Mouse (Mus musculus) forebrain, postnatal 0 days (tissue): ENCODE measurements around the gene Fxyd1. TPM values are rescaled to one million over a fixed set of nuclear protein-coding genes. Genes with fewer than 3 reads are reported as not detected.

ENCODE experiments used
- ATAC-seq: fragments of 200-750 bp; cut with Nextera tagmentation; 2 replicates; pipeline ENCODE4 v1.8.0; 2017; ENCODE audit warnings: mild to moderate bottlenecking, moderate library complexity
- DNase-seq: peaks from one replicate; pipeline ENCODE4 v3.0.0-alpha.2; 2015
- H3K27ac ChIP-seq: fragments of 300-500 bp; sonication (generic); 2 replicates; pipeline ENCODE4 v1.5.1; 2014; ENCODE audit warnings: low read depth, mild to moderate bottlenecking, antibody characterized with exemption, low read length, moderate library complexity, mixed read lengths
- H3K27me3 ChIP-seq: fragments of 300-500 bp; sonication (generic); 2 replicates; pipeline ENCODE4 v1.6.1; 2014; ENCODE audit warnings: mild to moderate bottlenecking, low read length, mixed read lengths; ENCODE audit not compliant: insufficient read depth
- H3K36me3 ChIP-seq: fragments of 300-500 bp; sonication (generic); 2 replicates; pipeline ENCODE4 v1.6.1; 2014; ENCODE audit warnings: mild to moderate bottlenecking, moderate library complexity; ENCODE audit not compliant: insufficient read depth
- H3K4me1 ChIP-seq: fragments of 300-500 bp; sonication (generic); 2 replicates; pipeline ENCODE4 v1.6.1; 2014; ENCODE audit warnings: antibody characterized with exemption; ENCODE audit not compliant: insufficient read depth
- H3K4me2 ChIP-seq: fragments of 300-500 bp; sonication (generic); 2 replicates; pipeline ENCODE4 v1.6.1; 2014; ENCODE audit warnings: low read depth, mild to moderate bottlenecking, moderate library complexity
- H3K4me3 ChIP-seq: fragments of 300-500 bp; sonication (generic); 2 replicates; pipeline ENCODE4 v1.5.1; 2014; ENCODE audit warnings: low read depth, low read length, mixed read lengths
- H3K9ac ChIP-seq: fragments of 300-500 bp; sonication (generic); 2 replicates; pipeline ENCODE4 v1.6.1; 2014; ENCODE audit warnings: mild to moderate bottlenecking
- H3K9me3 ChIP-seq: fragments of 300-500 bp; sonication (generic); 2 replicates; pipeline ENCODE4 v1.6.1; 2016; ENCODE audit warnings: low read length
- CTCF ChIP-seq: sonication (generic); IDR thresholded peaks from 2 replicates; pipeline ENCODE4 v1.5.1; 2016; ENCODE audit warnings: antibody characterized with exemption, control low read depth, low read depth
- WGBS: fragments of 180-500 bp; shearing (Covaris S2); extraction: QIAGEN DNeasy Blood & Tissue Kit; methylation state at CpG from one replicate; pipeline ENCODE4 v1.1.7; 2014; 5-methylcytosine and 5-hydroxymethylcytosine counted together
- polyA plus RNA-seq: library from polyadenylated mRNA; unstranded; fragments of >200 nt; fragmentation: Nextera tagmentation; extraction: Ambion mirVana; gene quantifications from 2 replicates; pipeline ENCODE4 v1.2.1, GENCODE M21; 2015
- total RNA-seq: library from RNA; depleted of rRNA; stranded (reverse); fragments of >200 nt; gene quantifications from 2 replicates; pipeline ENCODE4 v1.2.3, GENCODE M21; 2014

Fxyd1 gene
- total and polyA plus RNA-seq, 2 experiments from 2014 or later: 19.5 to 56.8 TPM

DNA sequence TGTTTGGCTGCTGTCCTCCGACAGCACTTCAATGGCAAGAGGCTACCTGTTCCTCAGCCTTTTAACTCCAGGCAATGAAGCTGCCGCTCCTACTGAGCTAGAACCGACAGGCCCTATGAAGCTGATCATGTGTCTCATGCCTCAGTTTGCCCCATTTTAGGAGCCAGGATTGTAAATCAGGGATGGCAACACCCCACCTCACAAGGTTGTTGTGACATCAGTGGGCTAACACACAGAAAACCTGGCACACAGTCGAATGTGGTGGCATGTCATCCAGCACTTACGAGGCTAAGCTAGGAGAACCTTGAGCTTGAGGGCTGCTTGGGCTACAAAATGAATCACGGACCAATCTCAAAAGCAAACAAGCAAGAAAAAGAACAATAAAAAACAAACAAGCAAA lies 1.2 kb upstream of the Fxyd1 start:
- H3K9me3 ChIP-seq: no peaks in the 10 kb centered on the region
- H3K27me3 ChIP-seq: no peaks in the 10 kb centered on the region
- H3K4me1 ChIP-seq: no peaks in the 10 kb centered on the region
- DNase-seq (no peak), ATAC-seq (no peak)
- H3K4me2 ChIP-seq: no peak overlapping the region
- H3K4me3 ChIP-seq: no peak overlapping the region
- no peak for TF ChIP-seq CTCF
- H3K9ac ChIP-seq: no peak overlapping the region
- no peaks in the 10 kb centered on the region for H3K36me3 ChIP-seq
- H3K27ac ChIP-seq: no peak overlapping the region
- WGBS: 86% methylated on average over 6 of the region's 6 CpGs

DNA sequence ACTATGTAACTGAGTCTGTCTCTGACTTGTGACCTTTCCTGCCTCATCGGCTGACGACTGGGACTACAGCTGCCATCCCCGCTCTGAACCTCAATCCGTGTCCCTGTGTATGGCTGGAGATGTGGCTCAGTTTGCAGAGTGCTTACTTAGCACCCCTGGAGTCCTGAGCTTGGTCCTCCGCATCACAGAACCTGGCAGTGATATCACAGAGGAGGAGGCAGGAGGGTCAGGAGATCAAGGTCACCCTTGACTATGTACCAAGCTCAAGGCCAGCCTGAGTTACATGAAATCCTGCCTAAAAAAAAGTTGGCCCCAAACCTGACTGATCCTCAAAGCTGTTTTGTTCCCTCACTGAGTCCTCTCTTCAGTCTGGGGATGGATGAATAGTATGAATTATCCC lies 731 bp upstream of the Fxyd1 start:
- peaks cover under 1% of the 10 kb centered on the region; the same call in 1 of the 2 replicates for H3K4me1 ChIP-seq
- no peak overlapping the region for H3K4me3 ChIP-seq
- TF ChIP-seq CTCF: no peak
- DNase-seq (no peak), ATAC-seq (no peak)
- no peaks in the 10 kb centered on the region for H3K27me3 ChIP-seq
- H3K4me2 ChIP-seq: no peak overlapping the region
- H3K36me3 ChIP-seq: no peaks in the 10 kb centered on the region
- 69% methylated on average over 5 of the region's 5 CpGs for WGBS
- no peak overlapping the region for H3K27ac ChIP-seq
- H3K9ac ChIP-seq: no peak overlapping the region
- no peaks in the 10 kb centered on the region for H3K9me3 ChIP-seq

DNA sequence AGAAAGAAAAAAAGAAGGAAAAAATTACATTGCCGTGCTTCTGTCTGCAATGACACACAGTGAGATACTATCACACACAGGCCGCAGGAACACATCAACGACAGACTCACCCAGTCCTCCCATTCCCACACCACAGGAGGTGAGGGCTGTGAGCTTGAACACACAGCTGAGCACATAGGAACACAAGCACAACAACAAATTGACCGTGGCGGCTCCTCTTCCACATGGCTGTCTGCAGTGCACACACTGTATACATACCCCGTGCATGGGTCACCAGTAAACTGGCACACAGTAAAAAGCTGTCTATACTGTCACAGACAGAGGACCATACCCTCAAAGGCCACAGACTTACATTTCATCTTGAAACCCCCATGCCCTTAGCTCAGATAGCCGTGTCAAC lies 551 bp downstream of the Fxyd1 start:
- no peaks in the 10 kb centered on the region for H3K36me3 ChIP-seq
- H3K27me3 ChIP-seq: peaks cover 11% of the 10 kb centered on the region
- H3K27ac ChIP-seq: no peak overlapping the region
- no peak overlapping the region for H3K4me2 ChIP-seq
- WGBS: 72% methylated on average over 7 of the region's 7 CpGs
- no peak overlapping the region for H3K4me3 ChIP-seq
- TF ChIP-seq CTCF: no peak
- no peak overlapping the region for H3K9ac ChIP-seq
- H3K9me3 ChIP-seq: no peaks in the 10 kb centered on the region
- no peak for ATAC-seq
- peaks cover 9% of the 10 kb centered on the region; the same call in 1 of the 2 replicates for H3K4me1 ChIP-seq
- DNase-seq: no peak

DNA sequence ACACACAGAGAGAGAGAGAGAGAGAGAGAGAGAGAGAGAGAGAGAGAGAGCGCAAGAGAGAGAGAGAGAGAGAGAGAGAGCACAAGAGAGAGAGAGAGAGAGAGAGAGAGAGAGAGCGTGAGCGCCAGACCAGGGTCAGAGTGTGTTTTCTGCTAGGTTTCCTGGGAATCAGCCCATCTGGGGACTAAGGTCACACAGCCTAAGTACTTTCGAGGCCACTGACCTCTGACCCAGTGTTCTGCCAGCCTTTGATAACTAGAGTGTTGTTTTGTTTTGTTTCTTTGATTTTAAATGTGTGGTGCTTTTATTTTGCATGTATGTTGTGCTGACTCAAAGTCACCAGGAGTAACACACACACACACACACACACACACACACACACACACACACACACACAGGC lies 1.1 kb downstream of the Fxyd1 start:
- Histone ChIP-seq H3K36me3 (no peaks in the 10 kb centered on the region), H3K4me2 (no peak overlapping the region), H3K9ac (no peak overlapping the region), H3K4me3 (no peak overlapping the region), H3K9me3 (no peaks in the 10 kb centered on the region), H3K4me1 (peaks cover 9% of the 10 kb centered on the region), H3K27me3 (peaks cover 17% of the 10 kb centered on the region), H3K27ac (no peak overlapping the region)
- ATAC-seq (no peak), DNase-seq (no peak)
- TF ChIP-seq CTCF: no peak
- 39% methylated on average over 3 of the region's 4 CpGs for WGBS

DNA sequence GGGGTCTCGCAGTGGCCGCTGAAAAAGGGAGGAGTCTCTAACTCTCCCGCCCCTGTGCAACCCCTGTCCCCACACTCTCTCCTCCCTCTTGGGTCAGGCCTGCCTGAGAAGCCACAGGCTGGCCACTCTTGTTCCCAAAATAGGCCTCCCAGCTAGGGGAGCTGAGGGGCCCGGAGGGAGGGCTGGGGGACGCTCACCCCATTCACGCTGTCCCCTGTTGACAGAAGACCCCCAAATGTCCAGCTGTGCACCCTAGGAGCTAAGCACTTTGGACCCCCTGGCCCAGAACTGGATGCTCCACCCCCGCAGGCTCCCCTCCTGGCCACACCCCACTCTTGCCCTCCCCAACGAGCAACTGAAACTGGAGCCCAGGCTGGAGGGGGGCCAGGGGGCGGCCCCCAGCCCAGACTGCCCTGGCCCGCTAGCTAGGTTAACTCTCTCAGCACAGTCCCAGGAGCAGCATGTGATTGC lies 1.6 kb downstream of the Fxyd1 start:
- no peak overlapping the region for H3K27ac ChIP-seq
- WGBS: 7% methylated on average over 10 of the region's 10 CpGs
- H3K4me3 ChIP-seq: no peak overlapping the region
- peaks cover 19% of the 10 kb centered on the region for H3K27me3 ChIP-seq
- H3K9ac ChIP-seq: no peak overlapping the region
- H3K9me3 ChIP-seq: no peaks in the 10 kb centered on the region
- peaks cover 9% of the 10 kb centered on the region for H3K4me1 ChIP-seq
- peak; percentile 50 for ATAC-seq
- peak overlapping the region; percentile 10; the same call in 1 of the 2 replicates for H3K4me2 ChIP-seq
- peak; percentile 40 for DNase-seq
- no peak for TF ChIP-seq CTCF
- no peaks in the 10 kb centered on the region for H3K36me3 ChIP-seq

DNA sequence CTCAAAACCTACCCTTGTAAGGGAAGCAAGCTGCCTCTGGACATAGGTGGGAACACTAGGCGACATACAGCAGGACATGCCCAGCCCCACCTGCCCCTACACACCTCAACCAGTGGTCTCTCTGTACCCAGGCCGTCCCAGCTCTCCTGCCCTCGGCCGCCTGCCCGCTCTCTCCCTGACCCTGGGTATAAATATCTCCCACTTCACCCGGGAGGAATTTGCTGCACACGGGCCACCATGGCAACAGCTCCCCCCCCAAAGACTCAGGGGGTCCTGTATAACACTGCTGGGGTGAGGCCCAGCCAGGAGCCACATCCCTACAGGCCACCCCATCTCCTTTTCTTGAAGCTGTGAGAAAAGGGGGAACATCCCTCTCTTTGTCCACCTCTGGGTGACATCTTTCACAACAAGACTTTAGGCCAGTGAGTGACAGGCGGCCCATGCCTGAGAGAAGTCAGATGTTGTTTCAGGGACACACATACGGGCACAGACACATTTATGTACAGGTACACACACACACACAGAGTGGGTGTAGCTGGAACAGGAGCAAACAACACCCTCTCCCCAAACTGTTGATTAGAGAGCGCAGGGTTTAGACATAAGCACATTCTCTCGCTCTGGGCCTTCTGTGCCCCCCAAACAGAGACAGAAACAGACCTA lies 2.2 kb downstream of the Fxyd1 start:
- Histone ChIP-seq H3K27ac (no peak overlapping the region), H3K4me2 (peak overlapping the region; percentile 10; the same call in 1 of the 2 replicates), H3K4me1 (peaks cover 10% of the 10 kb centered on the region), H3K9me3 (no peaks in the 10 kb centered on the region), H3K4me3 (no peak overlapping the region), H3K9ac (no peak overlapping the region), H3K36me3 (no peaks in the 10 kb centered on the region), H3K27me3 (peaks cover 19% of the 10 kb centered on the region)
- WGBS: 41% methylated on average over 11 of the region's 11 CpGs
- TF ChIP-seq CTCF: no peak
- ATAC-seq (no peak), DNase-seq (no peak)

DNA sequence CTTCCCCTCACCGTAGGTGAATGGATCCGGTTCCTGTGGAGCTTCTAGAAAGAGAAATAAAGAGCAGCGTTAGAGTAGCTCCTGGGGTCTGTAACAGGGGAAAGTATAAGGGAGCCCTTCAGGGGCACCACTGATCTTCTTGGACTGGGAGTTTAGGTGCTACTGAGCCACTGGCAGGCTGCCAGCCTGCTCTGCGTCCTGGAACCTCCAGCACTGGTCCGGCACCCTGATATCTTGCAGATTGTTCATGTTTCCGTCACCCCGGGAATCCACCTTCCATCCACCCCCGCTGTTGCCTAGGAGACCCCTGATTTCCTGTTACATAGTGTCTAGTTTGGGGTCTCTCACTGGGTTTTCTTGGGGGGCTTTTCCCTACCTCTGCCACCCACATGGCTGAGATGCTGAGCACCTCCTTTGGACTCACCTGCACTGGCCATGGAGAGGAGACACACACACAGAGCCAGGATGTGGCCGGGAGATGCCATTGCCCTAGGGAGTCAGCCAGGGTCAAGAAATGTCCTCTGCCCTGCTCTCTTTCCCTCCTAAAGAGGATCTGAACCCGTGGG lies 3.0 kb downstream of the Fxyd1 start:
- Histone ChIP-seq H3K9ac (no peak overlapping the region), H3K4me2 (no peak overlapping the region), H3K4me3 (no peak overlapping the region), H3K27me3 (peaks cover 19% of the 10 kb centered on the region), H3K36me3 (no peaks in the 10 kb centered on the region), H3K27ac (no peak overlapping the region), H3K4me1 (peaks cover 16% of the 10 kb centered on the region), H3K9me3 (no peaks in the 10 kb centered on the region)
- DNase-seq: no peak
- no peak for TF ChIP-seq CTCF
- ATAC-seq: no peak
- WGBS: 25% methylated on average over 10 of the region's 10 CpGs
